Mouse (Mus musculus) right cerebral cortex, postnatal 10 days (tissue): ENCODE results near the gene Myl7.
"Not testable (repeated sequence)": the region's sequence is repeated elsewhere in the genome, so short reads cannot be mapped to it uniquely, and the experiment has no call there.

Experiments used
- DNase-seq, 2 experiments: peaks; one replicate each; pipeline ENCODE4 v3.0.0; 2021; ENCODE audit warnings: low spot score in 2 of 2

Myl7 gene

GRCm38 (mm10) chr11:5898531-5898930 is at the start of gene Myl7:
Gene Myl7 (minus strand): TSS chr11:5898782.
- no peak for DNase-seq

- no peak for DNase-seq
Observed at GRCm38 (mm10) chr11:5947796-5948195, 49.2 kb upstream of the Myl7 start.

GRCm38 (mm10) chr11:5945096-5945495 is 46.5 kb upstream of the Myl7 start:
- DNase-seq: no peak

GRCm38 (mm10) chr11:5942966-5943365 is 44.4 kb upstream of the Myl7 start:
- no peak for DNase-seq

GRCm38 (mm10) chr11:5934531-5934930 is 35.9 kb upstream of the Myl7 start:
- not testable (repeated sequence) for DNase-seq

- DNase-seq: not testable (repeated sequence)
Observed at GRCm38 (mm10) chr11:5931947-5932346, 33.4 kb upstream of the Myl7 start.

GRCm38 (mm10) chr11:5930578-5930977 is 32.0 kb upstream of the Myl7 start:
- DNase-seq: no peak

- DNase-seq: no peak
Observed at GRCm38 (mm10) chr11:5926696-5927220, 28.2 kb upstream of the Myl7 start.

- no peak for DNase-seq
Observed at GRCm38 (mm10) chr11:5924699-5925098, 26.1 kb upstream of the Myl7 start.

GRCm38 (mm10) chr11:5920323-5920960 is 21.9 kb upstream of the Myl7 start:
- no peak for DNase-seq

GRCm38 (mm10) chr11:5919606-5920005 is 21.0 kb upstream of the Myl7 start:
- no peak for DNase-seq

- DNase-seq: no peak
Observed at GRCm38 (mm10) chr11:5918111-5918510, 19.5 kb upstream of the Myl7 start.

- no peak for DNase-seq
Observed at GRCm38 (mm10) chr11:5916178-5916548, 17.6 kb upstream of the Myl7 start.

- DNase-seq: peak in 1 of 2 experiments; percentile 60
Observed at GRCm38 (mm10) chr11:5915429-5916177, 17.0 kb upstream of the Myl7 start.

- DNase-seq: no peak
Observed at GRCm38 (mm10) chr11:5914940-5915339, 16.4 kb upstream of the Myl7 start.

GRCm38 (mm10) chr11:5913936-5914335 is 15.4 kb upstream of the Myl7 start:
- DNase-seq: peak in 1 of 2 experiments; percentile 40

GRCm38 (mm10) chr11:5913256-5913655 is 14.7 kb upstream of the Myl7 start:
- peak in 1 of 2 experiments; percentile 38 for DNase-seq

GRCm38 (mm10) chr11:5912635-5913034 is 14.1 kb upstream of the Myl7 start:
- peak; percentile 68 to 77 for DNase-seq

- DNase-seq: no peak
Observed at GRCm38 (mm10) chr11:5908642-5909041, 10.1 kb upstream of the Myl7 start.

GRCm38 (mm10) chr11:5907096-5907495 is 8.5 kb upstream of the Myl7 start:
- peak in 1 of 2 experiments; percentile 15 for DNase-seq

- DNase-seq: peak in 1 of 2 experiments; percentile 57
Observed at GRCm38 (mm10) chr11:5905778-5906518, 7.4 kb upstream of the Myl7 start.

GRCm38 (mm10) chr11:5904871-5905270 is 6.3 kb upstream of the Myl7 start:
- DNase-seq: no peak
